Mouse (Mus musculus) megakaryocyte, embryonic 14.5 days (primary cell): ENCODE results near the gene Arhgef16. TPM values are rescaled to one million over a fixed set of nuclear protein-coding genes. Genes with fewer than 3 reads are reported as not detected.

ENCODE experiments used
- H3K27me3 ChIP-seq: replicated peaks from 2 replicates; pipeline ENCODE3; 2012; ENCODE audit warnings: inconsistent platforms
- H3K36me3 ChIP-seq: replicated peaks from 2 replicates; pipeline ENCODE3; 2012; ENCODE audit warnings: low read length, inconsistent platforms, mixed read lengths
- H3K4me1 ChIP-seq: 2 replicates; pipeline ENCODE4 v1.6.1; 2012; ENCODE audit warnings: inconsistent platforms
- H3K4me3 ChIP-seq: replicated peaks from 2 replicates; pipeline ENCODE3; 2012; ENCODE audit warnings: moderate library complexity, mild to moderate bottlenecking, inconsistent platforms
- H3K9me3 ChIP-seq: 2 replicates; pipeline ENCODE4 v1.6.1; 2012; ENCODE audit warnings: inconsistent platforms
- FLI1 ChIP-seq: IDR thresholded peaks from 2 replicates; pipeline ENCODE4 v1.6.1; 2012; ENCODE audit warnings: low read length, inconsistent platforms, mixed read lengths
- GATA1 ChIP-seq: IDR thresholded peaks from 3 replicates; pipeline ENCODE4 v1.6.1; 2012; ENCODE audit warnings: mixed read lengths, low read length, inconsistent platforms, borderline replicate concordance
- polyA plus RNA-seq: library from polyadenylated mRNA; stranded (reverse); fragments of >175 nt; gene quantifications from 2 replicates; pipeline ENCODE4 v1.2.3, GENCODE M21; 2012; ENCODE audit warnings: low replicate concordance; ENCODE audit not compliant: insufficient read depth

Gene Arhgef16
- polyA plus RNA-seq, 1 experiment, result not detected

GRCm38 (mm10) chr4:154236001-154236400, 65.5 kb downstream of the Arhgef16 start:
- H3K27me3 ChIP-seq, result peaks cover 48% of the 10 kb centered on the region
- H3K36me3 ChIP-seq, result no peaks in the 10 kb centered on the region
- TF ChIP-seq FLI1, result no peak
- no peak for TF ChIP-seq GATA1
- H3K4me1 ChIP-seq, result no peaks in the 10 kb centered on the region
- no peak overlapping the region for H3K4me3 ChIP-seq
- peaks cover 5% of the 10 kb centered on the region for H3K9me3 ChIP-seq

GRCm38 (mm10) chr4:154232295-154232694, 69.2 kb downstream of the Arhgef16 start:
- TF ChIP-seq GATA1, result no peak
- no peak for TF ChIP-seq FLI1
- Histone ChIP-seq H3K4me1 (no peaks in the 10 kb centered on the region), H3K27me3 (peaks cover 24% of the 10 kb centered on the region), H3K36me3 (no peaks in the 10 kb centered on the region), H3K4me3 (no peak overlapping the region), H3K9me3 (peaks cover 5% of the 10 kb centered on the region)

- Histone ChIP-seq H3K4me1 (no peaks in the 10 kb centered on the region), H3K4me3 (no peak overlapping the region), H3K36me3 (no peaks in the 10 kb centered on the region), H3K27me3 (peaks cover 25% of the 10 kb centered on the region), H3K9me3 (peaks cover 5% of the 10 kb centered on the region)
- no peak for TF ChIP-seq FLI1
- no peak for TF ChIP-seq GATA1
These were observed 70.1 kb downstream of the Arhgef16 start for GRCm38 (mm10) chr4:154231380-154231779.

DNA sequence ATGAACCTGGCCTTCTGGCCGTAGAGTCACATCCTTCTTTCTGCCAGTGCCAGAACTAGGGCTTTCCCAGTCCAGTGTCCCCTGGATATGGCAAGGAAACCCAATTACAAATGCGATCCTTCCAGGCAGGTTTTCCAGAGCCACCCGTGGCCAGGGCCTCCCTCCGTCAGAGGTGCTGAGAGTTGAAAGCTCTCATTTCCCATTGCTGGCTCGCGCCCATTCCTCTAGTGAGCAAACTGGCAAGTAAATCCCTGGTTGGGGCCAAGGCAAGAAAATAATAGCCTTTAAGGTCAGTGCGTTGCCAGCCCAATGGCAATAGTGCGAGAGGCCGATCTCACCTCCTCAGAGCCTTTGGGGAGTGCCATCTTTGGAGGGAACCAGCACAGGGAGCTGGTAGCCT, 71.9 kb downstream of the Arhgef16 start:
- Histone ChIP-seq H3K9me3 (no peaks in the 10 kb centered on the region), H3K36me3 (no peaks in the 10 kb centered on the region)

More for the DNA sequence above, 71.9 kb downstream of the Arhgef16 start:
- H3K4me3 ChIP-seq, result no peak overlapping the region
- TF ChIP-seq FLI1, result no peak
- no peak for TF ChIP-seq GATA1
- H3K27me3 ChIP-seq, result peaks cover 32% of the 10 kb centered on the region
- no peaks in the 10 kb centered on the region for H3K4me1 ChIP-seq

Other genes starting within 250 kb of the Arhgef16 start
- not detected in 2 replicates for gene Trp73, start 161.5 kb downstream of the Arhgef16 start, polyA plus RNA-seq
- 2.2 and 6.5 TPM in 2 replicates for gene Wrap73, start 159.3 kb downstream of the Arhgef16 start, polyA plus RNA-seq
- 89.3 and 116 TPM in 2 replicates for gene Tprgl, start 141.0 kb downstream of the Arhgef16 start, polyA plus RNA-seq
- gene Megf6, start 130.9 kb downstream of the Arhgef16 start, polyA plus RNA-seq, result not detected in 2 replicates
- not detected in 2 replicates for gene B230104I21Rik, start 34.5 kb upstream of the Arhgef16 start, polyA plus RNA-seq